Mouse (Mus musculus) ovary, adult 10 weeks (tissue): ENCODE results near the gene Tctex1d2. TPM values are rescaled to one million over a fixed set of nuclear protein-coding genes. Genes with fewer than 3 reads are reported as not detected.

Experiments used
- polyA plus RNA-seq: library from polyadenylated mRNA; stranded (reverse); fragments of 350-450 nt; fragmentation: Illumina TruSeq; extraction: RNeasy Lipid Tissue Mini Kit (QIAGEN cat#74804); gene quantifications from one replicate; pipeline ENCODE4 v1.2.3, GENCODE M21; 2014

Gene Tctex1d2
- 41.7 TPM for polyA plus RNA-seq

GRCm38 (mm10) chr16:32419517-32420483, at the start of gene Tctex1d2:
Gene Tctex1d2 (plus strand): TSS chr16:32419702.

GRCm38 (mm10) chr16:32400267-32400666, 19.2 kb upstream of the Tctex1d2 start, which contains the start of gene Tm4sf19:
Gene Tm4sf19 (plus strand): TSS chr16:32400506.

GRCm38 (mm10) chr16:32430474-32431046, 11.1 kb downstream of the Tctex1d2 start, which contains the start of gene Pcyt1a:
Gene Pcyt1a (plus strand): TSS chr16:32430921.

Other genes starting within 250 kb of the Tctex1d2 start
- gene Bex6, start 239.9 kb upstream of the Tctex1d2 start, polyA plus RNA-seq: not detected
- 51.2 TPM for gene Fbxo45, start 172.5 kb upstream of the Tctex1d2 start, polyA plus RNA-seq
- gene Wdr53, start 172.5 kb upstream of the Tctex1d2 start, polyA plus RNA-seq: 6.6 TPM
- not detected for gene Smco1, start 148.2 kb upstream of the Tctex1d2 start, polyA plus RNA-seq
- gene Rnf168, start 142.2 kb upstream of the Tctex1d2 start, polyA plus RNA-seq: 65.1 TPM
- gene Ubxn7, start 87.4 kb upstream of the Tctex1d2 start, polyA plus RNA-seq: 97.0 TPM
- not detected for gene Tm4sf19, start 19.2 kb upstream of the Tctex1d2 start, polyA plus RNA-seq
- gene Pcyt1a, start 11.2 kb downstream of the Tctex1d2 start, polyA plus RNA-seq: 45.4 TPM
- gene Slc51a, start 68.2 kb downstream of the Tctex1d2 start, polyA plus RNA-seq: not detected
- not detected for gene Zdhhc19, start 76.6 kb downstream of the Tctex1d2 start, polyA plus RNA-seq
- gene Tfrc, start 189.2 kb downstream of the Tctex1d2 start, polyA plus RNA-seq: 56.9 TPM
- 0.77 TPM for gene Tnk2, start 224.2 kb downstream of the Tctex1d2 start, polyA plus RNA-seq